In genomic region chr4:131874169-131874536, GRCm38 (mm10) we compare ENCODE assay signal across 10 mouse cellular contexts. TPM values are rescaled to one million over a fixed set of nuclear protein-coding genes. Genes with fewer than 3 reads are reported as not detected.
DNase-seq lines count a peak whose midpoint lies in the region; ATAC-seq lines count a peak whose summit lies in the region.
"Had no signal": no experiment of that assay in that cellular context is flagged by ENCODE, and none has a peak within 500 bp of the region (broad histone marks: within the 10 kb centered on the region; RNA-seq: fewer than 3 reads in every experiment).

No protein-coding gene starts in this region.

- no peak for ATAC-seq in heart, embryonic 15.5 days (replicated peaks; ENCODE audit: insufficient number of reproducible peaks, insufficient read depth, low FRiP score, low read depth)
- ATAC-seq in megakaryocyte-erythroid progenitor cell, adult 5-6 weeks (replicated peaks; ENCODE audit: low FRiP score, low TSS enrichment, poor library complexity, severe bottlenecking), result peak; percentile 27

- H3K27ac ChIP-seq in heart, embryonic 15.5 days, result peak overlapping the region; percentile 100
- peak overlapping the region; percentile 100 for H3K27ac ChIP-seq in hindbrain, embryonic 10.5 days

- peak overlapping the region; percentile 82 for H3K4me2 ChIP-seq in heart, embryonic 15.5 days

- no peaks in the 10 kb centered on the region for H3K27me3 ChIP-seq in heart, embryonic 15.5 days
- no peaks in the 10 kb centered on the region for H3K27me3 ChIP-seq in hindbrain, embryonic 10.5 days (ENCODE audit: insufficient read depth, poor library complexity, severe bottlenecking)
- H3K27me3 ChIP-seq: Patski had no signal

- no peaks in the 10 kb centered on the region for H3K9me3 ChIP-seq in heart, embryonic 15.5 days (replicated peaks)
- no peaks in the 10 kb centered on the region for H3K9me3 ChIP-seq in hindbrain, embryonic 10.5 days

- peak overlapping the region; percentile 100 for H3K9ac ChIP-seq in heart, embryonic 15.5 days

- H3K4me3 ChIP-seq in heart, embryonic 15.5 days, result peak overlapping the region; percentile 100
- peak overlapping the region; percentile 95 for H3K4me3 ChIP-seq in hindbrain, embryonic 10.5 days

- under 1% methylated on average over 20 of the region's 20 CpGs for WGBS in heart, embryonic 15.5 days
- WGBS in hindbrain, embryonic 10.5 days, result under 1% methylated on average over 20 of the region's 20 CpGs

- no peak for DNase-seq in heart, adult 11 months
- DNase-seq in MEL-GATA-1-ER (ENCODE audit: extremely low read depth, low read depth), result peak; percentile 42
- no peak for DNase-seq in hindbrain, embryonic 10.5 days (ENCODE audit: low spot score)
- no peak for DNase-seq in cerebellum, adult 8-10 months
- DNase-seq in frontal cortex, postnatal 25 days (ENCODE audit: low spot score in 2 of 2), result no peak
- no peak for DNase-seq in retina, postnatal 1 day

- H3K36me3 ChIP-seq in heart, embryonic 15.5 days, result no peaks in the 10 kb centered on the region
- 0 out of 2 replicates have a peak, but pooled peaks cover 4% of the 10 kb centered on the region for H3K36me3 ChIP-seq in hindbrain, embryonic 10.5 days

- peaks cover 41% of the 10 kb centered on the region for H3K4me1 ChIP-seq in heart, embryonic 15.5 days (replicated peaks)
- peaks cover 40% of the 10 kb centered on the region for H3K4me1 ChIP-seq in hindbrain, embryonic 10.5 days (replicated peaks)

RNA-seq across cellular contexts. Expression of gene Srsf4, which starts 0.7 kb away (rescaled TPM):
- 64.8 and 76.3 TPM in 2 replicates for polyA plus RNA-seq in heart, embryonic 15.5 days (2015; fragmentation: Nextera tagmentation; extraction: Ambion mirVana)
- polyA plus RNA-seq in hindbrain, embryonic 10.5 days (2016; fragmentation: Nextera tagmentation; extraction: Ambion mirVana), result 139 and 141 TPM in 2 replicates
- total RNA-seq in megakaryocyte-erythroid progenitor cell, adult 5-6 weeks (2014; fragmentation: Nextera tagmentation), result 74.7 and 95.5 TPM in 2 replicates
- total RNA-seq in megakaryocyte-erythroid progenitor cell, adult 5-6 weeks (2017), result 89.4 and 114 TPM in 2 replicates

RNA-seq across cellular contexts. Expression of gene Mecr, which starts 30.9 kb away (rescaled TPM):
- 39.9 and 45.7 TPM in 2 replicates for polyA plus RNA-seq in heart, embryonic 15.5 days (2015; fragmentation: Nextera tagmentation; extraction: Ambion mirVana)
- polyA plus RNA-seq in hindbrain, embryonic 10.5 days (2016; fragmentation: Nextera tagmentation; extraction: Ambion mirVana), result 47.0 and 58.6 TPM in 2 replicates
- 77.8 and 78.9 TPM in 2 replicates for total RNA-seq in megakaryocyte-erythroid progenitor cell, adult 5-6 weeks (2014; fragmentation: Nextera tagmentation)
- 25.5 and 63.1 TPM in 2 replicates for total RNA-seq in megakaryocyte-erythroid progenitor cell, adult 5-6 weeks (2017)

RNA-seq across cellular contexts. Expression of gene Ptpru, which starts 36.1 kb away (rescaled TPM):
- polyA plus RNA-seq in heart, embryonic 15.5 days (2015; fragmentation: Nextera tagmentation; extraction: Ambion mirVana), result 1.9 and 3.1 TPM in 2 replicates
- 17.0 and 17.2 TPM in 2 replicates for polyA plus RNA-seq in hindbrain, embryonic 10.5 days (2016; fragmentation: Nextera tagmentation; extraction: Ambion mirVana)
- total RNA-seq in megakaryocyte-erythroid progenitor cell, adult 5-6 weeks (2014; fragmentation: Nextera tagmentation), result not detected in 2 replicates
- total RNA-seq in megakaryocyte-erythroid progenitor cell, adult 5-6 weeks (2017), result not detected in 2 replicates
- total RNA-seq: neutrophil, adult 5-6 weeks had no signal

RNA-seq across cellular contexts. Expression of gene Tmem200b, which starts 47.4 kb away (rescaled TPM):
- polyA plus RNA-seq in heart, embryonic 15.5 days (2015; fragmentation: Nextera tagmentation; extraction: Ambion mirVana), result 1.2 and 2.6 TPM in 2 replicates
- 0.73 and 1.1 TPM in 2 replicates for polyA plus RNA-seq in hindbrain, embryonic 10.5 days (2016; fragmentation: Nextera tagmentation; extraction: Ambion mirVana)
- total RNA-seq in megakaryocyte-erythroid progenitor cell, adult 5-6 weeks (2014; fragmentation: Nextera tagmentation), result not detected in 2 replicates
- total RNA-seq in megakaryocyte-erythroid progenitor cell, adult 5-6 weeks (2017), result 0.80 TPM in 1 of 2 replicates, not detected in the other
- total RNA-seq: neutrophil, adult 5-6 weeks had no signal
- polyA plus RNA-seq: Patski had no signal
